Mouse (Mus musculus) forebrain, embryonic 16.5 days (tissue): ENCODE results near the gene Syne1. TPM values are rescaled to one million over a fixed set of nuclear protein-coding genes. Genes with fewer than 3 reads are reported as not detected.
A peak's percentile ranks its signal among the peaks of the same experiment; 100 is the strongest.

Experiments used
- ATAC-seq: fragments of 200-750 bp; cut with Nextera tagmentation; 2 replicates; pipeline ENCODE4 v1.8.0; 2017; ENCODE audit warnings: mild to moderate bottlenecking, moderate library complexity
- H3K27ac ChIP-seq: fragments of 300-500 bp; sonication (generic); 2 replicates; pipeline ENCODE4 v1.5.1; 2014; ENCODE audit warnings: low read length, control low read depth
- H3K27me3 ChIP-seq: fragments of 300-500 bp; sonication (generic); replicated peaks from 2 replicates; pipeline ENCODE4 v1.6.1; 2014; ENCODE audit warnings: low read length; ENCODE audit not compliant: control insufficient read depth, insufficient read depth
- H3K36me3 ChIP-seq: fragments of 300-500 bp; sonication (generic); 2 replicates; pipeline ENCODE4 v1.6.1; 2014; ENCODE audit not compliant: control insufficient read depth, insufficient read depth
- H3K4me1 ChIP-seq: fragments of 300-500 bp; sonication (generic); replicated peaks from 2 replicates; pipeline ENCODE4 v1.6.1; 2014; ENCODE audit warnings: low read length; ENCODE audit not compliant: control insufficient read depth, insufficient read depth
- H3K4me2 ChIP-seq: fragments of 300-500 bp; sonication (generic); 2 replicates; pipeline ENCODE4 v1.6.1; 2014; ENCODE audit warnings: mild to moderate bottlenecking, low read length, control low read depth
- H3K4me3 ChIP-seq: fragments of 300-500 bp; sonication (generic); replicated peaks from 2 replicates; pipeline ENCODE4 v1.5.1; 2014; ENCODE audit warnings: mild to moderate bottlenecking, low read length, control low read depth
- H3K9ac ChIP-seq: fragments of 300-500 bp; sonication (generic); replicated peaks from 2 replicates; pipeline ENCODE4 v1.6.1; 2014; ENCODE audit warnings: low read depth, low read length, control low read depth
- H3K9me3 ChIP-seq: fragments of 300-500 bp; sonication (generic); 2 replicates; pipeline ENCODE4 v1.6.1; 2016; ENCODE audit warnings: low read length; ENCODE audit not compliant: control insufficient read depth
- WGBS: fragments of 180-500 bp; shearing (Covaris S2); extraction: QIAGEN DNeasy Blood & Tissue Kit; methylation state at CpG from one replicate; pipeline ENCODE4 v1.1.7; 2014; 5-methylcytosine and 5-hydroxymethylcytosine counted together
- polyA plus RNA-seq: library from polyadenylated mRNA; unstranded; fragments of >200 nt; fragmentation: Nextera tagmentation; extraction: Ambion mirVana; gene quantifications from 2 replicates; pipeline ENCODE4 v1.2.1, GENCODE M21; 2015

Gene Syne1
- polyA plus RNA-seq, 1 experiment from 2014 or later = 7.5 TPM

- H3K27me3 ChIP-seq = no peaks in the 10 kb centered on the region
- WGBS = 75% methylated on average over 9 of the region's 9 CpGs
- no peaks in the 10 kb centered on the region for H3K36me3 ChIP-seq
- no peak for ATAC-seq
- no peaks in the 10 kb centered on the region for H3K9me3 ChIP-seq
- H3K9ac ChIP-seq = no peak overlapping the region
- no peaks in the 10 kb centered on the region for H3K4me1 ChIP-seq
- no peak overlapping the region for H3K4me3 ChIP-seq
- H3K4me2 ChIP-seq = no peak overlapping the region
- no peak overlapping the region for H3K27ac ChIP-seq
These were observed 373.8 kb downstream of the Syne1 start for GRCm38 (mm10) chr10:5177446-5178015.

GRCm38 (mm10) chr10:5176371-5176770, 374.9 kb downstream of the Syne1 start:
- H3K4me1 ChIP-seq = no peaks in the 10 kb centered on the region
- WGBS = 70% methylated on average over 2 of the region's 2 CpGs
- H3K27me3 ChIP-seq = no peaks in the 10 kb centered on the region
- H3K9ac ChIP-seq = no peak overlapping the region
- ATAC-seq = no peak
- H3K4me3 ChIP-seq = no peak overlapping the region
- no peak overlapping the region for H3K4me2 ChIP-seq
- H3K36me3 ChIP-seq = no peaks in the 10 kb centered on the region
- H3K9me3 ChIP-seq = no peaks in the 10 kb centered on the region
- H3K27ac ChIP-seq = no peak overlapping the region

DNA sequence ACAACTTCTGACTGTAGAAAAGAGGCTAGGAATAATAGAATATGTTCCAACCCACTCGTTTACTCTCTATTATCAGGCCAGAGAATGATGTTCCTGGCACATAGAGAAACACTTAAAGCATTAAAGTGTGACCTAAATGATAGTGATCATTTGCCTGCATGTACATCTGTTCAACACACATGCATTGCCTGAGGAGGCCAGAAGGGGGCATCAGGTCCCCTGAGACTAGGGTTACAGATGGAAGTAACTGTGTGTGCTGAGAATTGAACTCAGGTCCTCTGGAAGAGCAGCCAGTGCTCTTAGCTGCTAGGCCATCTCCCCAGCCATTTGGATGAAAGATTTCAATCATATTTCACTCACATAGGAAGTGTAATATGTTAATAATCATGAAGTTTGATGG, 380.9 kb downstream of the Syne1 start:
- H3K4me2 ChIP-seq = no peak overlapping the region
- WGBS = 58% methylated on average over 1 of the region's 1 CpGs
- no peak overlapping the region for H3K4me3 ChIP-seq
- no peak for ATAC-seq
- H3K36me3 ChIP-seq = no peaks in the 10 kb centered on the region
- H3K4me1 ChIP-seq = no peaks in the 10 kb centered on the region
- H3K9me3 ChIP-seq = no peaks in the 10 kb centered on the region
- H3K9ac ChIP-seq = no peak overlapping the region
- no peaks in the 10 kb centered on the region for H3K27me3 ChIP-seq
- H3K27ac ChIP-seq = no peak overlapping the region

DNA sequence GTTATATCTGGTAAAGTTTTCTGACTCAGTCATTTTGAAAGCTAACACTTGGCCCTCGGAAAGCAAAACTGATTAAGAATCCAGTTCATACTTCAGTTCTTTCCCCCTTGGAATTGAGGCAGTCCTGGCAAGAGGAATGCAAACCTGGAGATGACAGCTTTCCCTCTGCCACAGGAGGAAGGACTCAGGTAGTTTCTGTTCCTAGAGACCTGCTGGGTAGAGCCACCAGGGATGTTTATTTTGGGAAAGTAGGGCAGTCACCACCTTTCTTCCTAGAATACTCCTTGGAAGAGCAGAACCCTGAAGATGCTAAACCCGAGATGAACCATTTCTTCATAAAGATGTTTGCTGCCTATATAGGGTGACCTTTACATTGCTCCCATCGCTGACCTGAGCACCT, 383.8 kb downstream of the Syne1 start:
- 85% methylated on average over 3 of the region's 3 CpGs for WGBS
- Histone ChIP-seq H3K27ac (no peak overlapping the region), H3K9me3 (no peaks in the 10 kb centered on the region), H3K4me3 (no peak overlapping the region), H3K9ac (no peak overlapping the region), H3K36me3 (no peaks in the 10 kb centered on the region), H3K4me2 (no peak overlapping the region), H3K4me1 (no peaks in the 10 kb centered on the region), H3K27me3 (no peaks in the 10 kb centered on the region)
- no peak for ATAC-seq

- H3K27me3 ChIP-seq = no peaks in the 10 kb centered on the region
- H3K9ac ChIP-seq = no peak overlapping the region
- 90% methylated on average over 5 of the region's 5 CpGs for WGBS
- no peaks in the 10 kb centered on the region for H3K36me3 ChIP-seq
- H3K4me3 ChIP-seq = no peak overlapping the region
- H3K4me1 ChIP-seq = no peaks in the 10 kb centered on the region
- H3K9me3 ChIP-seq = no peaks in the 10 kb centered on the region
- no peak for ATAC-seq
- H3K27ac ChIP-seq = no peak overlapping the region
- H3K4me2 ChIP-seq = no peak overlapping the region
These were observed 385.8 kb downstream of the Syne1 start for GRCm38 (mm10) chr10:5165439-5165838.

- H3K36me3 ChIP-seq = no peaks in the 10 kb centered on the region
- no peak overlapping the region for H3K4me3 ChIP-seq
- H3K9me3 ChIP-seq = no peaks in the 10 kb centered on the region
- no peak overlapping the region for H3K27ac ChIP-seq
- no peaks in the 10 kb centered on the region for H3K27me3 ChIP-seq
- no peak for ATAC-seq
- no peaks in the 10 kb centered on the region for H3K4me1 ChIP-seq
- no peak overlapping the region for H3K9ac ChIP-seq
- 76% methylated on average over 6 of the region's 6 CpGs for WGBS
- H3K4me2 ChIP-seq = no peak overlapping the region
These were observed 387.5 kb downstream of the Syne1 start for GRCm38 (mm10) chr10:5163770-5164169.

GRCm38 (mm10) chr10:5163286-5163685, 388.0 kb downstream of the Syne1 start:
- Histone ChIP-seq H3K4me2 (no peak overlapping the region), H3K36me3 (no peaks in the 10 kb centered on the region), H3K4me1 (no peaks in the 10 kb centered on the region), H3K9me3 (no peaks in the 10 kb centered on the region), H3K9ac (no peak overlapping the region), H3K27ac (no peak overlapping the region), H3K4me3 (no peak overlapping the region), H3K27me3 (no peaks in the 10 kb centered on the region)
- no peak for ATAC-seq
- WGBS = 74% methylated on average over 3 of the region's 3 CpGs

- peak; percentile 57 for ATAC-seq
- H3K4me1 ChIP-seq = no peaks in the 10 kb centered on the region
- WGBS = 52% methylated on average over 12 of the region's 12 CpGs
- no peak overlapping the region for H3K4me3 ChIP-seq
- H3K9ac ChIP-seq = no peak overlapping the region
- H3K9me3 ChIP-seq = no peaks in the 10 kb centered on the region
- H3K4me2 ChIP-seq = no peak overlapping the region
- no peak overlapping the region for H3K27ac ChIP-seq
- no peaks in the 10 kb centered on the region for H3K27me3 ChIP-seq
- H3K36me3 ChIP-seq = no peaks in the 10 kb centered on the region
These were observed 389.8 kb downstream of the Syne1 start for GRCm38 (mm10) chr10:5161394-5161872.

DNA sequence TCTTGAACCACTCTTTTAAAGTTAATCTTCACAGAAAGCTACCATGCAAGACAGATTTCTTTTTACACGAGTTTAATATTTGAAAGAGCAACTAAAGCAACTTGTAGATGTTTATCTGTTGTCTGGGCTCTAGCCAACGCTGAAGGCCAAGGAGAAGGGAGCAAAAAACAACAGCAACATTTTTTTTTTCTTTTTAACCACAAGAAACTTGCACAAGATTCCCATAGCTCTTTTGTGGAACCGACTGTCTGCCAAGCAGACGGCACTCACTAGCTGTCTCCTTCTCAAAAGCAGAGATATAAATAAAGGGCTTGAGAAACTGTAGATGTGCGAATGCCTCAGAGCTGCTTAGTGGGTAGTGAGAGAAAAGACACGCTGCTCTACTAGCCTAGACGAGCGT, 391.6 kb downstream of the Syne1 start:
- no peaks in the 10 kb centered on the region for H3K4me1 ChIP-seq
- 66% methylated on average over 8 of the region's 8 CpGs for WGBS
- H3K4me3 ChIP-seq = no peak overlapping the region
- H3K9me3 ChIP-seq = no peaks in the 10 kb centered on the region
- no peak overlapping the region for H3K27ac ChIP-seq
- no peaks in the 10 kb centered on the region for H3K27me3 ChIP-seq
- no peak overlapping the region for H3K4me2 ChIP-seq
- H3K36me3 ChIP-seq = no peaks in the 10 kb centered on the region
- no peak for ATAC-seq
- H3K9ac ChIP-seq = no peak overlapping the region

GRCm38 (mm10) chr10:5153047-5153446, 398.2 kb downstream of the Syne1 start:
- Histone ChIP-seq H3K27ac (no peak overlapping the region), H3K4me2 (no peak overlapping the region), H3K9me3 (no peaks in the 10 kb centered on the region), H3K4me1 (no peaks in the 10 kb centered on the region), H3K36me3 (no peaks in the 10 kb centered on the region), H3K27me3 (no peaks in the 10 kb centered on the region), H3K9ac (no peak overlapping the region), H3K4me3 (no peak overlapping the region)
- WGBS = 93% methylated on average over 6 of the region's 6 CpGs
- ATAC-seq = no peak
